19 mouse cellular contexts compared by ENCODE assay signal in genomic region chrX:167984835-167985234, GRCm38 (mm10).
DNase-seq lines count a peak whose midpoint lies in the region; ATAC-seq lines count a peak whose summit lies in the region.
"Had no signal": no experiment of that assay in that cellular context is flagged by ENCODE, and none has a peak within 500 bp of the region (broad histone marks: within the 10 kb centered on the region; RNA-seq: fewer than 3 reads in every experiment).

No protein-coding gene starts in this region.

- no peak for DNase-seq in frontal cortex, postnatal 36 days (ENCODE audit: low spot score in 2 of 2)
- DNase-seq in brain, adult 2 months (ENCODE audit: low read depth, low spot score) = peak; percentile 23
- DNase-seq: adrenal gland, adult 2 months; adrenal gland, postnatal 10 days; adrenal gland, postnatal 25 days; cerebellum, adult 11 months; cerebellum, adult 18-20 months; cerebellum, adult 8-10 months; cerebellum, adult 9-11 months; cerebellum, postnatal 14 days; cerebellum, postnatal 36 days; embryo, embryonic 11 days; forebrain, postnatal 0 days had no signal

- ATAC-seq in frontal cortex, adult (ENCODE audit: low TSS enrichment) = peak; percentile 62; the same call in 1 of the 2 replicates
- ATAC-seq in activated CD4-positive, CD25-positive, alpha-beta regulatory T cell, adult 4 months = no peak
- ATAC-seq in monocyte, adult 5-6 weeks (replicated peaks; ENCODE audit: insufficient number of reproducible peaks, low FRiP score, low TSS enrichment, poor library complexity, severe bottlenecking) = no peak
- ATAC-seq: forebrain, embryonic 13.5 days; forebrain, embryonic 15.5 days; forebrain, postnatal 0 days; Patski had no signal
